Mouse (Mus musculus) frontal cortex, postnatal 36 days (tissue): ENCODE data around the gene Parg.
A peak's percentile ranks its signal among the peaks of the same experiment; 100 is the strongest.
"Not testable (repeated sequence)": the region's sequence is repeated elsewhere in the genome, so short reads cannot be mapped to it uniquely, and the experiment has no call there.

Experiments used
- DNase-seq, 2 experiments: peaks; one replicate each; pipeline ENCODE4 v3.0.0; 2022; ENCODE audit warnings: low spot score in 2 of 2

The Parg gene

GRCm38 (mm10) chr14:32201791-32202451 is at the start of gene Parg, which contains the start of gene Timm23:
Parg (plus strand) TSS chr14:32201949.
Timm23 (minus strand) TSS chr14:32201898.
- peak; percentile 89 to 92 for DNase-seq

DNA sequence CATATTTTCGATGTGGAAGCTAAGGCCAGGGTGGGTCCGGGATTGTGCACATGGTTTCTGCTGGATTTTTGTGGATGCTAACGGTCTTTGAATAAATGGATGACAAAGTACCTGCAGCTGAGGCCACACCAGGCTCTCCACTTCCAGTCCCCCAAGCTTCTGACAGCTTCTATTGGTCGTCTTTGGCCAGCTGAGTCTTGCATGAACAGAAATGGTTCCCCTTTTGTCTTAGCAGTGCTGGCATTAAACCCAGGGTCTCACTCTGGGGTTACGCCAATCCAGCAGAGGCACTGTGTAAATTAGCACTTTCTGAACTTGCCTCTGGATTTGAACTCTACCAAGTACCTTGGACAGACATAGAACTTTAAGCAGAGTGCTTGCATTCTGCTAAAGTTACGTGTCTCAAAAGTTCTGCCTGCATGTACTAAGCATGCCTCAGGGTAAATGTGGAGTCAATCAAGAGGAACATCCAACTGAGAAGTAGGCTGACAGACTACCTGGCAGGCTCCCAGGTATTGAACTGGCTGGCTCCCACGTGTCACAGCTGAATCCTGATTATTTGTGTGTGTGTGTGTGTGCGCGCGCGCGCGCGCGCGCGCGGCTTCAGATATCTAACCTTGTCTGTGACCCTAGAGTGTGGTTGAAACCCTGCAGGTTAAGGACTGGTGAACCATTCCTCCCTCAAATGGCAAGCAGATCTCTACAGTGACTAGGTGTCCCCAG is 49.3 kb upstream of the Parg start:
- DNase-seq: no peak

DNA sequence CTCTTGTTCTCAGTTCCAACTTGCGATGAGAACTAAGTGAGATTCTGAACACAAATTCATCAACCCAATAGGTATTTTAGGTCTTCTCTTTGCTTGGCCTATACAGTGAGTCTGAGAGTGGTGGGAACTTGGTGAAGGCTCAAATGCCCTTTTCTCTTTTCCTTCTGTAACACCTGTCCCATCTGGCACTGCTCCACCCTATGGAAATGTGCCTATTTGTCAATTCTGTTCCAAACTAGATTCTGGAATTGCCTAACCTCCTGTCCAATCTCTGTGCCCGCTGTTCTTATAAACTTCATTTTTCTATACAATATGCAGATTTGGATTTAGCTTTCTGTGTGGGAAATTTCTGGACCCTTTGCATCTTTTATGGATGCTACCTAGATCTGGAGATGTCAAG is 48.6 kb upstream of the Parg start:
- DNase-seq: no peak

DNA sequence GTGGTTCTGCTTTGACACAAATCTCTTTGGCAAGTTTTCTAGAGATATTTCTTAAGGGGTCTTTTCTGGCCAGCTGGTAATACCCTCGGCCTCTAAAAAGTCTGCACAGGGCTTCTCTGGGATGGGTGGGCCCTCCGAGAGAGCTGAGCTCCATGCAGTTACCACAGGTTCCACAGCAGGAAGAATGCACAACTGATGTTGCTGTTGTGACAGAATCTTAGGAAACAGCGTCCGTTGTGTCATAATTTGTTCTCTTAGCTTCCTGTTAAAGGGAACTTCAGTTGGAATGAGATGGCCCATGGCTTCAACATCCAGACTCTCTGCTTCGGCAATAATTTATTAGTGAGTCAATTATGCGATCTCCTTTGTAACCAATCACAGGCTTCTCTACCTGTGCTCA is 47.0 kb upstream of the Parg start:
- DNase-seq: no peak

- no peak for DNase-seq
Measured at GRCm38 (mm10) chr14:32159150-32159670, 42.5 kb upstream of the Parg start.

- DNase-seq: peak; percentile 98 to 99
Measured at GRCm38 (mm10) chr14:32159690-32160246, 42.0 kb upstream of the Parg start, which contains the start of gene Ncoa4. Ncoa4 (plus strand) TSS chr14:32159865.

DNA sequence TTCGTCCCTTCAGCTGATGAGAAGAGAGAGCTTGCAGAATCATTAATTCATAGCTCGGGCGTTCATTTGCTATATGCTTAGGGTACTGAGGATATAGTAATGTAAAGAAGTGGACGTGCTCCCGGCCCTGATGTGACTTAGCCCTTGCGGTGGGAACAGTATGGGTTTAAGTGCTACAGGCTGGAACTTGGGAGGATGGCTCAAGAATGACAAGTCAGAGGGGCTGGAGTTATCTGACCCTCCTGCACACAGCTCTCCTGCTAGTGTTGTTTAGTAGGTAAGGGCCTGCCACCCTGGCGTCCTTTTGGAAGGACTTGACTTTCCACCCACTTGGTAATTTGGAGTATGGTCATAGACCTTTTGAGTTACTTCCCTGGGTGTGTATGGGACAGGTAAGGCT is 41.2 kb upstream of the Parg start:
- no peak for DNase-seq

DNA sequence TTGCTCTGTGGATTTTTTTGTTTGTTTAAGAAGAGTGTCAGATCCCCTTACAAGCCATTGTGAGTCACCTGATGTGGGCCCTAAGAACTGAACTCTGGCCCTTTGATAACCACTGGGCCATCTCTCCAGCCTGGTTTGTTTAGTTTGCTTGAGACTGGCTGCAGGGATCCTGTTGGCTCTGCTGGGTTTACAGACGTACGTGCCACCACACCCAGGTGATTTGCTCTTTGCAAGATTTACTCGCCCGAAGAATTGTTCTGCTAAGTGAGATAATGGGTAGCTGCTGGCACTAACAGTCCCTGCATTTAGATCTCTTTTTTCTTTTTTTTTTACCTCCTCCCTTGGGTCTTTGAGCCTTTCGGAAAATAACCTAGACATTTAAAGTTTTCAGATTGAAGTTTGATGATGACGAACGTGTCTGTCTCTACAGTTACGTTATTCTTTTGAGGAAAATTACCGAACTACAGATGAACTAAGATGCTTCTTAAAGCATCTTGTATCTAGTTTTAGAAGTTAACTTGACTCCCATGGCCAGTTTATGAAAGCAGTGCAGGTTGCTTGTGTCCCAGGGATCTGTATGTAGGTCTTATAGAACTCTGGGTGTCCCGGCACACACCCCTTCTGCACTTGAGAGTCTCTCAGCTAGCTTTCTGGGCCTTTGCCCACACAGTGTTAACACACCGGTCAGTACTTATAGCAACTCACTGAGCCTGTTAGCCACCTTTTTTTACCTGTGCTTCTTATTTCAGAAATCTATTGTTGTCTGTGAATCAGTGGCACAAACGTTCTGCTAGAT is 40.5 kb upstream of the Parg start:
- no peak for DNase-seq

GRCm38 (mm10) chr14:32162231-32162630 is 39.5 kb upstream of the Parg start:
- no peak for DNase-seq

DNA sequence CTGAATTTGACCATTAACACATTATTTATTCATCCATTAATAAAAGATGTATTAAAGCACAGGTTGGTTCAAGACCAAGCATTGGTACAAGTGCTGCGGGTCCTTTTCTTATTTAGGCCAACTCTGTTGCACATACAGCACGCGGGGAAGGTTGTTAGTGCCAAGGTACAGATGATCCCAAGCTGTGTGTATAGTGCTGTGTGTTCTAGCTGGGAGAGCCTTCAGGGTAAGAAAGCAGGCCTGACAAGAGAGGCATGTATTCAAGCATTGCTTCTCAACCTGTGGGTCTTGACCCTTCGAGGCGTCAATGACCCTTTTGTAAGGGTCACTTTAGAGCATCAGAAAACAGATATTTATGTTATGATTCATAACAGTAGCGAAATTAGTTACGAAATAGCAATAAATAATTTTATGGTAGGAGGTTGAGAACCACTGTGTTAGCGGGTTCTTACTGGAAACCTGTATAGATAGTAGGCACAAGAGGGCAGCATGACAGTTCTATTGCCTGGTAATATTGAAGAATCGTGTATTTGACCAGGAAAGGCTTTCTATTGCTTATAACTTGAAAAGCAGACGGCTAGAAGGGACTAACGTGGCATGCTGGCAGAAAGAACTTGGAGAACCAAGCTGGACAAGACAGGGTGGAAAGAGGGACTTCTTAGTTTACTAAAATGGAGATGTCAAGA is 38.4 kb upstream of the Parg start:
- DNase-seq: no peak

GRCm38 (mm10) chr14:32164173-32165051 is 37.3 kb upstream of the Parg start:
- DNase-seq: no peak

DNA sequence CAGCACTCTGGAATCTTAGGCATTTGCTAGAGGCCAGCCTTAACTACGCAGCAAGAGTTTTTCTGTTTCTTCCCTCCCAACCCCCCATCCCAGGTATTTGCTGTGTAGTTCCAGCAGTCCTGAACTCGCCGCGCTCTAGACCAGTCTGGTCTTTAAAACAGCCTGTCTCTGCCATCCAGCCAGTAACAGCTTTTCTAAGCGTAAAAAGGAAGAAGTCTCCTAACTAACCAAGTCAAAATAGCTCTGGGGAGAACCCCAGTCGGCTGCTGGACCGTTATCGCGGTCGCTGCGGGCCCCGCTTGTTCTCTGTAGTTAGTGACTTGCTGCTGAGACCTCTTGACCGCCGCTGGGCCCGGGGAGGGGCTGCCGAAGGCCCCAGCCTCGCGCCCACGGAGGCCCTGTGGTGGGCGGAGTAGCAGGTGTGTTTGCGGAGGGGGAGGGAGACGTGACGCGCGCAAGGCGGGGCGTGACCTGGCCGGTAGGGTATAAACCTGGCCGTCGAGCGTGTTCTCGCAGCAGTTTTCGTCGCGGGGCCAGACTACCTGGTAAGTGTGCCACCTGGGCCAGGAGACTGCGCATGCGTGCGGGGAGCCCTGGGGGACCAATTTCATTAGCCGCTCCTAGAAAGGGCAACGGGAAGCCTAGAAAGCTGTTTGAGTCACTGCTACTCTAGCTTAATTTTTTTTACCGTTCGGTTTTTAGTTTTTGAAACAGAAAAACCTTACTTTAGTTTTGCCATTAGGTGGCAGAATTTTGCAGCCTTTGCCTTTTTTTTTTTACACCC is 36.3 kb upstream of the Parg start:
- DNase-seq: peak; percentile 17 to 19

DNA sequence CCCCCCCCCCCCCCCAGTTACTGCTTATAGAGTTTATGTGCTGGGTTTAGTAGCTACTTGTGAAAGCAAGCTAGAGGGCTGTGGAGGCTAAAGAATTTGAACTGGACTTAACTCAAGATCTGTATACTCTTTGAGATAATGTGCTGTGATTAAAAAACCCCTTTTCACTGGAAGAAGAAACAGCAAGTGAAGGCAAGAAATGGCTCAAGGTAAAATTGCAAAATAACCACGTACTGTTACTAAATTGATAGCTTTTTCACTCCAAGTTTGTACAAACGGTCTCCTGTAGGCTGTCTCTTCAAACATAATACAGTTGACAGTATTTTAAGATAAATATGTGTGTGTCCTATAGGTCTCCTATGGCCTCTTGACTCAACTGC is 35.7 kb upstream of the Parg start:
- DNase-seq: no peak

GRCm38 (mm10) chr14:32166840-32167239 is 34.9 kb upstream of the Parg start:
- no peak for DNase-seq

DNA sequence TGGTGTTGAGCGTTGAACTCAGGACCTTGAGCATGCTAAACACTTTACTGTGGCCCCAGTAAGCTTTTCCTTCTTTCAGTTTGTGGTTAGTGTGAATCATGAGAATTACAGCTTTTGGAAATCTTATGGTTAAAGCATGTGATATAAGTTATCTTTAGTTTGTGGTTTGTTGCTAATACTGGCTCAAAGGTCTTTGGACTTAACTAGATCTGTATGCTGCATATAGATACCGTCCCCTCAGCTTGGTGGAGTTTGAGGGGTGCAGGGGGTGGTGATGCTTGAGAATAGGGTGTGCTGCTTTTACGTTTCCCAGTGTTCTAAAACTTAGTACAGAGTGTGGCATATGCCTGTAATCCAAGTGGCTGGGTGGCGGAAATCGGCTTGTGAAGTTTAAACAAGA is 34.4 kb upstream of the Parg start:
- DNase-seq: no peak

DNA sequence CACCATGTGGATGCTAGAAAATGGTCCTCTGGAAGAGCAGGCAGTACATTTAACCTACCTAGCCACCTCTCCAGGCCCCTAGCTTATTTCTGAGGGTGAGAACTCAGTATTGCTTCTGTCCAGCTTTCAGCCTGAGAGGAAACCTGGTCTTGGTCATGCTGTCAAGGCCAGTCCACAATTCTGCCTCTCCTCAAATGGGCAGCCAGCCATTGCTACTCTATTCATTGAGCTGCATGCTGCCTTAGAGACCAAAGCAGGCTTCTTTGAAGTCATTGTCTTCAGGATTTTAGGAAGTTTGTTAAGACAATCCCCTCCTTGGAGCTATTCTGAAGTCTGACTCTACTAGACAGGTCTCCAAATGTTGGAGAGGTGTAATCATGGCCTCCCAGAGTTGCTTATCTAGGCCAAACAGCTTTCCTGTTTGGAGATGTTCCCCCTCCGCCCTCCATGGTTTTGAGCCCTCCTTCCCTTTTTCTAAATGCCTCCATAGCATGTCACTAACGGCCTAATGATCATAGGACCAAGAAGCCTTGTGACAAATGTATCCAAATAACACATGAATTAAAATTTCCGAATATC is 33.0 kb upstream of the Parg start:
- DNase-seq: no peak

GRCm38 (mm10) chr14:32170137-32170536 is 31.6 kb upstream of the Parg start:
- DNase-seq: no peak

- DNase-seq: no peak
Measured at GRCm38 (mm10) chr14:32175310-32175709, 26.4 kb upstream of the Parg start.

DNA sequence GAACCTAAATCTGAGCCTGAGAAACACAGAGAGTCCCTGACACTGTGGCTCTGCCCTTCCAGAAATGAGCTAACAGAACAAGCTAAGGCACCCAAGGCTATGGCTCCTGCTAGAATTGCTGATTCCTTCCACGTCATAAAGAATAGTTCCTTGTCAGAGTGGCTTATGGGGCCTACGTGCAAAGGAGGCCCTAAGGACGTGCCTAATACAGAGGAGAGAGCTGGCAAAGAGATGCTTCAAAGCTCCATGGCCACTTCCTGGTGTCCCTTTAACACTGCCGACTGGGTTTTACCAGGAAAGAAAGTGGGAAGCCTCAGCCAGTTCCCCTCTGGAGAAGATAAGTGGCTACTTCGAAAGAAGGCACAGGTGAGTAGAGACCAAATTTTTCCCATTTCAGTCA is 25.2 kb upstream of the Parg start:
- DNase-seq: not testable (repeated sequence)
